Mouse (Mus musculus): ENCODE results near the gene Zmym2.

DNA sequence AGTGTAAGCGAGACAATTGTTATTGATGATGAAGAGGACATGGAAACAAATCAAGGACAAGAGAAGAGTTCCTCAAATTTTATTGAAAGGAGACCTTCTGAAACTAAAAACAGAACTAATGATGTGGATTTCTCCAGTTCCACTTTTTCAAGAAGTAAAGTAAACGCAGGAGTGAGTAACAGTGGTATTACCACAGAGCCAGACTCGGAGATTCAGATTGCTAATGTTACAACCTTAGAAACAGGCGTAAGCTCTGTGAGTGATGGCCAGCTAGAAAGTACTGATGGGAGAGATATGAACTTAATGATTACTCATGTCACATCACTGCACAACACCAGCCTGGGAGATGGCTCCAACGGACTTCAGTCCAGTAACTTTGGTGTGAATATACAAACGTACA is 16.6 kb downstream of the Zmym2 start:
- TF ChIP-seq MYOD1 (IDR thresholded peaks at IDR 0.05; ENCODE audit: control insufficient read depth, insufficient read length, low read depth) (no peak), USF1 (IDR thresholded peaks at IDR 0.05; ENCODE audit: low read depth) (no peak)
